Mouse (Mus musculus): Measurements from ENCODE around the gene Tmem260.

GRCm38 (mm10) chr14:48530629-48531028 is 84.7 kb downstream of the Tmem260 start:
- TF ChIP-seq CTCF (conservative IDR thresholded peaks at IDR 0.05; ENCODE audit: insufficient read depth, insufficient read length, low read depth, low read length) (no peak), POLR2A (IDR thresholded peaks at IDR 0.05; ENCODE audit: low read depth, low read length) (no peak)

All from kidney, adult 2 months (tissue).